Mouse (Mus musculus): ENCODE measurements around the gene Etl4. TPM values are rescaled to one million over a fixed set of nuclear protein-coding genes. Genes with fewer than 3 reads are reported as not detected.

Etl4 gene
- polyA plus RNA-seq, 1 experiment from 2014 or later = 12.4 TPM

GRCm38 (mm10) chr2:20774462-20774861, 864.9 kb downstream of the Etl4 start:
- DNase-seq (ENCODE audit: low spot score) (peak; percentile 21), ATAC-seq (ENCODE audit: low FRiP score, low TSS enrichment) (peak; percentile 69; the same call in 1 of the 2 replicates)
- Histone ChIP-seq H3K9ac (ENCODE audit: low read length) (no peak overlapping the region), H3K4me3 (ENCODE audit: low read depth, low read length) (no peak overlapping the region), H3K4me2 (replicated peaks; ENCODE audit: low read depth) (no peak overlapping the region), H3K36me3 (ENCODE audit: control insufficient read depth, insufficient read depth, low read length) (peaks cover 3% of the 10 kb centered on the region; the same call in 1 of the 2 replicates), H3K9me3 (ENCODE audit: control insufficient read depth, low read length) (no peaks in the 10 kb centered on the region), H3K4me1 (replicated peaks; ENCODE audit: control insufficient read depth, insufficient read depth) (no peaks in the 10 kb centered on the region), H3K27ac (replicated peaks) (no peak overlapping the region), H3K27me3 (ENCODE audit: control insufficient read depth, insufficient read depth, low read length) (no peaks in the 10 kb centered on the region)
- TF ChIP-seq EP300 (optimal IDR thresholded peaks at IDR 0.05) = no peak
- no peak for TF ChIP-seq CTCF (IDR thresholded peaks at IDR 0.05; ENCODE audit: low read depth)
- 77% methylated on average over 2 of the region's 2 CpGs for WGBS

DNA sequence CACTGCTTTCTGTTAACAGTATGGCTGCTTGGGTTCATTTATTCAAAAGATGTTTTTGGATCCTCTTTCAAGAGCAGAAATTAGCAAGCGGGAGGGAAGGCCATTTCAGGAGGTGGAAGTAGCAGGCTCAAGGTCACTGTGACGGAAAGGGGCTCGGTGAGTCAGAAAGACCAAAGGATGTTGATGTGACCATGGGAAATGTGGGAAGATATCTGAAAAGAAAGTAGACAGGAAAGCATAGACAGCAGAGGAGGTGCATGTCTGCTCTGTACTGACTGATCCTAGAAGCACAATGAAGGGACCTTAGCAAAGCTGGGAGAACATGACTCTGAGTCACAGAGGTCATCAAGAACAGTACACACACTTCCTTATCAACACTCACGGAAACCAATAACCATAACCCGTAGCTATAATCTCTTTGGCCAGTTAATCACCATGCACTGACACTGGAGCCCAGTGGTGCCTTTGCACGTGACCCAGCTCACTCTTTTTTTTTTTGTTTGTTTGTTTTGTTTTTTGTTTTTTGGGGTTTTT, 866.7 kb downstream of the Etl4 start:
- peak; percentile 92 for ATAC-seq (ENCODE audit: low FRiP score, low TSS enrichment)
- H3K9me3 ChIP-seq (ENCODE audit: control insufficient read depth, low read length) = no peaks in the 10 kb centered on the region
- H3K9ac ChIP-seq (ENCODE audit: low read length) = no peak overlapping the region
- no peaks in the 10 kb centered on the region for H3K4me1 ChIP-seq (replicated peaks; ENCODE audit: control insufficient read depth, insufficient read depth)
- no peak overlapping the region for H3K4me3 ChIP-seq (ENCODE audit: low read depth, low read length)
- H3K27ac ChIP-seq (replicated peaks) = no peak overlapping the region; the same call in 1 of the 2 replicates
- 80% methylated on average over 6 of the region's 6 CpGs for WGBS
- H3K36me3 ChIP-seq (ENCODE audit: control insufficient read depth, insufficient read depth, low read length) = no peaks in the 10 kb centered on the region; the same call in 1 of the 2 replicates
- H3K27me3 ChIP-seq (ENCODE audit: control insufficient read depth, insufficient read depth, low read length) = no peaks in the 10 kb centered on the region
- no peak overlapping the region for H3K4me2 ChIP-seq (replicated peaks; ENCODE audit: low read depth)
- no peak for TF ChIP-seq CTCF (IDR thresholded peaks at IDR 0.05; ENCODE audit: low read depth)
- no peak for TF ChIP-seq EP300 (optimal IDR thresholded peaks at IDR 0.05)
- DNase-seq (ENCODE audit: low spot score) = peak; percentile 18

DNA sequence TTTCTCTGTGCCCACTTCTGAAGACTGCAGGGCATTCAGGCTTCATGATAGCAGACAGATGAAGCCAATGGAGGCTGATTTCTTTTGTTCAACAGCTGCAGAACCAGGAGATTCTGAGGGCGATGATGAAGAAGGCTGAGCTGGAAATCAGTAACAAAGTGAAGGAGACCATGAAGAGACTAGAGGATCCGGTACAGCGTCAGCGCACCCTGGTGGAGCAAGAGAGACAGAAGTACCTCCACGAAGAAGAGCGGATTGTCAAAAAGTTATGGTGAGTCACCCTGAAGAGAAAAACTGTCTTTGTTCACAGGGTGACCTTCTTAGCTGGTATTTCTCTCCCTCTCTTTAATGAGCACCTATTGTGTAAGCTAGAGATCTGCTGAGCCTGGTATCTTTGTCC, 868.4 kb downstream of the Etl4 start:
- DNase-seq (ENCODE audit: low spot score) = peak; percentile 33
- TF ChIP-seq CTCF (IDR thresholded peaks at IDR 0.05; ENCODE audit: low read depth) (peak; percentile 75), EP300 (optimal IDR thresholded peaks at IDR 0.05) (no peak)
- Histone ChIP-seq H3K36me3 (ENCODE audit: control insufficient read depth, insufficient read depth, low read length) (peaks cover 5% of the 10 kb centered on the region), H3K27me3 (ENCODE audit: control insufficient read depth, insufficient read depth, low read length) (no peaks in the 10 kb centered on the region), H3K4me3 (ENCODE audit: low read depth, low read length) (no peak overlapping the region), H3K4me1 (replicated peaks; ENCODE audit: control insufficient read depth, insufficient read depth) (no peaks in the 10 kb centered on the region), H3K27ac (replicated peaks) (no peak overlapping the region), H3K9ac (ENCODE audit: low read length) (no peak overlapping the region), H3K9me3 (ENCODE audit: control insufficient read depth, low read length) (no peaks in the 10 kb centered on the region), H3K4me2 (replicated peaks; ENCODE audit: low read depth) (no peak overlapping the region)
- WGBS = 69% methylated on average over 6 of the region's 6 CpGs
- no peak for ATAC-seq (ENCODE audit: low FRiP score, low TSS enrichment)

DNA sequence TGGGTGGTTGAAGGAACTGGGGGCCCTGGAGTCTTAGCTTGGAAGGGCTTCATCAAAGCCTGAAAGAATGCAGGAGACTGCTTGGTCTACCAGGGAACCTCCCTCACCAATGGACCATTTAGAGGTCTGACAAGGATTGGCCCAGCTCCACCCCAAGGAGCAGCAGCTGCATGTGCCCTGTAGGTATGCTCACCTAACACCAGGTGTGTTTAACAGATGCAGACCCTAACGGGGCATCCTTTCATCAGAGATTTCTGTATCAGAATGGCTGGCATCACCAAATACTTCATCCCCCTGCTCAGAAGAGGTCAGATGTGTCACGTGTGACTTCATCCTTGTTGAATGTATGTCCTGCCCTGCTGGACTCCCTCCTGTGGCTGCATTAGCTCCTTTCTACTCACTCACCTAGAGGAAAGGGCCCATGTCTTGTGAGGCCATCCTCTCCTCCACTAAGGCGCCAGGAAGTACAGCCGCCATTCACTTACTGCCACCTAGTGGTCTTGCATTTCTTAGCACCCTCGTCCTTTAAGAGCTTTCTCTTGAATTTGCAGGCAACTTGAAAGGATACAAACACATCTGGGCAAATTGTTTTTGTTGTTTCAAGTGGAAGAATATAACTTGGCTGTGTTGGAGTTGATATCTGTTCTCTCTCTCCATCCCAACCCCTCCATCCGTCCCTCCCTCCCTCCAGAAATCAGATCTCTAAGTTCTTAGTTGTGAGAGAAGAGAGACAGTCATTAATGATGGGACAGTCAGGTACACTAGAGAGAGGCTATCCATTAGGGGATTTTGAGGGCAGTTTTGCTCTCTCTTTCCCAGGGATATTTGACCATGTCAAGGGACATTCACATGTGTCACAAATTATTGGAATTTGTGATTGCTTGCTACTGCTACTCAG, 870.2 kb downstream of the Etl4 start:
- TF ChIP-seq EP300 (optimal IDR thresholded peaks at IDR 0.05) = no peak
- TF ChIP-seq CTCF (IDR thresholded peaks at IDR 0.05; ENCODE audit: low read depth) = peak; percentile 98
- H3K36me3 ChIP-seq (ENCODE audit: control insufficient read depth, insufficient read depth, low read length) = peaks cover 8% of the 10 kb centered on the region
- ATAC-seq (ENCODE audit: low FRiP score, low TSS enrichment) (peak; percentile 74), DNase-seq (ENCODE audit: low spot score) (peak; percentile 65)
- H3K9ac ChIP-seq (ENCODE audit: low read length) = no peak overlapping the region
- no peak overlapping the region for H3K4me2 ChIP-seq (replicated peaks; ENCODE audit: low read depth)
- H3K27me3 ChIP-seq (ENCODE audit: control insufficient read depth, insufficient read depth, low read length) = no peaks in the 10 kb centered on the region
- H3K9me3 ChIP-seq (ENCODE audit: control insufficient read depth, low read length) = no peaks in the 10 kb centered on the region
- H3K4me1 ChIP-seq (replicated peaks; ENCODE audit: control insufficient read depth, insufficient read depth) = no peaks in the 10 kb centered on the region
- WGBS = 37% methylated on average over 6 of the region's 6 CpGs
- no peak overlapping the region for H3K27ac ChIP-seq (replicated peaks)
- no peak overlapping the region for H3K4me3 ChIP-seq (ENCODE audit: low read depth, low read length)

- no peaks in the 10 kb centered on the region for H3K9me3 ChIP-seq (ENCODE audit: control insufficient read depth, low read length)
- H3K27me3 ChIP-seq (ENCODE audit: control insufficient read depth, insufficient read depth, low read length) = no peaks in the 10 kb centered on the region
- no peak overlapping the region for H3K4me3 ChIP-seq (ENCODE audit: low read depth, low read length)
- peaks cover 9% of the 10 kb centered on the region for H3K36me3 ChIP-seq (ENCODE audit: control insufficient read depth, insufficient read depth, low read length)
- DNase-seq (ENCODE audit: low spot score) = no peak
- H3K4me2 ChIP-seq (replicated peaks; ENCODE audit: low read depth) = no peak overlapping the region
- WGBS = 65% methylated on average over 8 of the region's 8 CpGs
- no peaks in the 10 kb centered on the region for H3K4me1 ChIP-seq (replicated peaks; ENCODE audit: control insufficient read depth, insufficient read depth)
- ATAC-seq (ENCODE audit: low FRiP score, low TSS enrichment) = no peak
- no peak overlapping the region for H3K9ac ChIP-seq (ENCODE audit: low read length)
- no peak overlapping the region for H3K27ac ChIP-seq (replicated peaks)
- TF ChIP-seq EP300 (optimal IDR thresholded peaks at IDR 0.05) = no peak
Measured at GRCm38 (mm10) chr2:20801236-20801890, 891.8 kb downstream of the Etl4 start.
